Mouse (Mus musculus) urinary bladder, adult 2 months (tissue): ENCODE data around the gene Mtnr1b. TPM values are rescaled to one million over a fixed set of nuclear protein-coding genes. Genes with fewer than 3 reads are reported as not detected.
"Not testable (repeated sequence)": the region's sequence is repeated elsewhere in the genome, so short reads cannot be mapped to it uniquely, and the experiment has no call there.

ENCODE experiments used
- DNase-seq: peaks from one replicate; pipeline ENCODE4 v3.0.0; 2022; ENCODE audit warnings: low spot score
- polyA plus RNA-seq: library from polyadenylated mRNA; depleted of rRNA; stranded (reverse); fragments of >200 nt; gene quantifications from 2 replicates; pipeline ENCODE4 v1.2.3, GENCODE M21; 2012; rRNA removed

The Mtnr1b gene
- not detected in 2 replicates for polyA plus RNA-seq

DNA sequence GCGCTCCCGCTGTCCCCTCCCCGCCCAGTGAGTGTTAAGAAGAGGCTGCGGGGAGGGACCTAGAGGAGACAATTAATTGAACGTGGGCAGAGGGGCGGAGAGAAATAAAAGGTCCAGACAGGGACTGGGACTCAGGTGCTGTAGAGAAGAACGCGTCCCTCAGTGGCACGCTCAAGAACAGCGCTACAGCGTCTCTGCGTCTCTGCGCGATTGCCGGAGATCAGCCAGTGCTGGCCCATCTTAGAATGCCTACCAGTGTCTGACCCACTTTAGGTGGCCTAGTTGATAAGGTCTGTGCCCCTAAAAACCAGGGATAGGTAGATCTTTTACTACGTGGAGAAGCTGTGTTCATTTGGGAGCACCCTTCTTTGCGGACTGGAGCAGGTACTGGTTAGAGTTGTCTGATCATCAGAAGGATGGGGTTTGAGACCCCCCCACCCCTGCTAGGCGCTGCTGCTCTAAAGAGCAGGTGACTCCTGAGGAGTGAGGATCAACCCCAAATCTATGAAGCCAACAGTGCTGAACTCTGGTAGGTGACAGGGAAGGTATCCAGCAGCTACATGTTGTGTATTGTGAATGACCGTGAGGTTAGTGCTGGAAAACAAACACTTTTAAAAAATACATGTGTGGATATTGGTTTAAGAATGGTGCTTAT, at the start of gene Mtnr1b:
Mtnr1b (minus strand) TSS at position 51 of the 655 bp plus-strand sequence.
- no peak for DNase-seq

DNA sequence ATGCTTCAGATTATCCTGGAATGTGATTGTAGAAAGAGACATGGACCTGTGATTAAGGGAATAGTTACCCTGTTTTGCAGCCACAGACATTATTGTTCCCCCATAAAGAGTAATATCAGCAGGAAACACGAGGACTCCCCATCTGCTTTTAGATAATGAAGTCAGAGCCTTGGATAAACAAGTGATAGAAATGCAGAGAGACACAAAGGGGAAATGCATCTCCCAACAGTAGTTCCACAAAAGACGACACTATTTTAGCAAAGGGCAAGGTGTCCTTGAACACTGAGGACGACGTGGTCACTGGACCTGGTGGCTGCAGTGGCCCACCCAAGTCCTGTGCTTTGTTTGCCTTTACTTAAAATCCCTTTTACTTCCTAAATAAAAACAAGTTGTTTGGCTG, 45.9 kb upstream of the Mtnr1b start:
- no peak for DNase-seq

DNA sequence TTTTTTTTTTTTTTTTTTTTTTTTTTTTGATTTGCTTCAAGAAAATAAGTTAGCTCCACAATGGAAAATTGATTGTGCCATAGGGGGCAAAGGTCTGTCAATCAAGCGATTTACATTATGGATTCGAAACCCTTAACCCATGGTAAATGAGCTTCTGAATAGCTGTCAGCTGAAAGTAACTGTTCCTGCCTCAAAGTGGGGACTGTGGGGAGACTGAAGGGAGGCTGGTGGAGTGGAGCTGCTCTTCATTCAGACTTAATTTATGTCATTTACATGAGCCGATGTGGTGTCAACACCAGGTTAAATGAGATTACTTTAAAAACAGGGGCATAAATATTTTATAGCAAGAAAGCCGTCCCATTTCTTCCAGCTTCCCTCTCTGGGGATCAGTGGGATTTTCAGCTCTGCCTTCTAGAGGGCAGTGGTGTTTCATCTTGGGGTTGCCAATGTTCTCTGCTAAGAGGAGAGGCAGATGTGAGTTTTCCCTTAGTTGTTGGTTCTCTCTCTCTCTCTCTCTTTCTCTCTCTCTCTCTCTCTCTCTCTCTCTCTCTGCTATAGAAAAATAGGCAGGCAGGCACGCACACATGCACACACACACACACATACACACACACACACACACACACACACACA, 45.1 kb upstream of the Mtnr1b start:
- DNase-seq = no peak

DNA sequence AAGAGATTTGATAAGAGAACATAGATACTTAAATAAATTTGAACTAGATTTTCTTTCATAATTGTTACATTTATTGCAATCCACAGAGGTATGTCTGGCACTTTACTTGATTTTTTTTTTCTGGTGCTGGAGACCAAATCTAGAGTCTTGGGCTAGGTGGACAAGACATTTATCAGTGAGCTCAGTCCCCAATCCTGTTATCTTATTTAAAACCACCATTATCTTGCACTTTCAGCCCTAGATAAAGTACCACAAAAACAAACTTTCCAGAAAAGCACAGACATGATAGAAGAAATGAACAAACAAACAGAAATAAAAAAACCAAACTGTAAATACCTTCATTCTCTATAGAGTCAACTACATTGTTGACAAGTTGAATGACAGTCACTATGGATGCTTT, 42.2 kb upstream of the Mtnr1b start:
- no peak for DNase-seq

DNA sequence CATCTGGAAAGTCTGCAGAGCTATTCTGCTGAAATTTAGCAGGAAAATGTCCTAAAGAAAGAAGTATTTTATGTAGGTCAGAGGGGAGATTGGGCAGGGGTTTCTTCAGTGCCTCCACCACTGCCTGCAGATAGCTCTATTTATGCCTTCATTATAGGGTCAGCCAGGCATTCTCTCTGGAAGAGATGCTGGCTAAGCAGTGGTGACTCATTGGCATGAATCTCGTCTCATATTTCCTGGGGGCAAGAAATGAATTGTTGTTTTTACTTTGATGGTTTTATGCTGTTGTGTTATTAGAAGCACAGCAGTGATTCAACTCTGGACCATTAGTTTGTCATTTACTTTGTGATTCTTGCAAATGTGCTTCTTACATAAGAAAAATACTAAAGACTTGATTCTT, 38.4 kb upstream of the Mtnr1b start:
- DNase-seq = no peak

DNA sequence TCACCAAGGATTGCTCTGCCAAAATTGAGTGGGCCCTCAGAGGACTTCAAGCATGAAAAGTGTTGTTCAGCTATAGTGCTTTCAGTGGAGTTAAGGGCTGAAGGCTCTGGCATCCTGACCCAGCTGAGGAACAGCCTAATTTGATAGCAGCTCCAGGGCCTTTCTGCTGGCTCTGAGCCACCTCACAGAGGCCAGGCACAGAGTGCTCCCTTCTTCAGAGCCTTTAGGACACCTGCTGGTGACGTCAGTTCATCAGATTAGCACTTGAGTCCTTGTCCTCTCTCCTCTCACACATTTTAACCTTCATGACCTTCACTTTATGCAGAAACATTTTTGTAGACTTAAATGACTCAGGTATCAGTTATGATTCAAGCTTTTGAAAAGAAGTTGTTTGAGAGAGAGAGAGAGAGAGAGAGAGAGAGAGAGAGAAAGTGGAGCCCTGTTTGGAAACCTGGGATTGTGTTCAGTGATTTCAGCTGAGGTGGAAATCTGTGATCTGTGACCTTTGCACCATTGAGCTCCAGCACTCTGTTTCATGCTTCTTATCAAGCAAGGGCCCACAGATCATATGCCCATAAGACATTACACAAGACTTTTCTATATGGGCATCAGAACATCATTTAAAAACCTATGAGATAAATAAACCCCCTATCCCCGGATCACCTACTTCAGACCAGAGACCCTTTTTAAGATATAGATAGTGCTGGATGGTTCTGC, 35.2 kb upstream of the Mtnr1b start:
- DNase-seq = no peak

DNA sequence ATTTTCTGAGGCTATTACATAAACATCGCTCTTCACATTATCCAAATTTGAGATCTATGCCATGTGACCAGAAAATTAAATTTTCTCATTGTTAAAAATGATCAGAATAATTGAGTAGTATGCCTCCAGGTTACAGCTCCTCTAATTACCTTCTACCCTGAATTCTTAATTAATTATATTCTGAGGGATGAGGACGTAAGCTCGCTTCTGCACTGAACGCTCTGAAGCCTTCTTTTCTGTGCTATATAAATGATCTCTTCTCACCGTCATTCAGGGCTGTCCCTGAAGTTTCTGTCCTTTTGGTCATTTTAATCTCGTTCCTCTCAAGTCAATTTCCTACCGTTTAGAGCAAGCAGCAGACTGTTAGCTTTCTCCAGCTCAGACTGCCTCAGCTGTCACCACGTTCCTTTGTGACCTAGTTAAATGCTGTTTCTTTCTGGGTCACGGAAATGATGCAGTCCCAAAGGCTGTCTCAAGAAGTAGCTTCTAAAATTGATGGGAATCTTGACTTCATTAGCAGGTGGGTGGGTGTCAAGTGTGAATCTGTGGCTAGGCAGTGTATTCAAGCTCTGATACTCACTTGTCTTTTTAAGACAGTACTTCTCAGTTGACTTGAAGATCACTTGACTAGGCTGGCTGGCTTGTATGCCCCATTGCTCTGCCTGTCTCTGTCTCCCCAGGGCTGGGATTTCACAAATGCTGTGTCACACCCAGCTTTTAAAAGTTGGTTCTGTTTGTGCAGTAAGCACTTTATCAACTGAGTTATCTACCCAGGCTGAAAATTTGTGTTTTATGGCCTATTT, 29.8 kb upstream of the Mtnr1b start:
- no peak for DNase-seq

DNA sequence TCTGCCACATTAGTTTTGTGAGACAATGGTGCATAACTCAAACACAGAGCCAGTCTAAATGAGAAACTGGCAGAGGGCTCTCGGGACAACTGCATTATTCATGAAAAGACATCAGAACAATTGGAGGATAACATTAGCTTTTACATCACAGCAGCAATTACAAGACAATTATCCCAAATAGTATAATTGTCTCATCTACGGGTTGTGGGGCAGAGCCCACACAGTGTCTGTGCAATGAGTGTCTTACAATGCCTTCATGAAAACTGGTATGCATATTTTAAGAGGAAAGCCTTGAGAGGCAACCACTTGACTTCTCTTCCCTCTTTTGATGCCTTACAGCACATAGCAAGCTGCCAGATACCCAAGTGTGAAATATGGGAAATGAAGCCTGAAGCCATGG, 23.8 kb upstream of the Mtnr1b start:
- no peak for DNase-seq

DNA sequence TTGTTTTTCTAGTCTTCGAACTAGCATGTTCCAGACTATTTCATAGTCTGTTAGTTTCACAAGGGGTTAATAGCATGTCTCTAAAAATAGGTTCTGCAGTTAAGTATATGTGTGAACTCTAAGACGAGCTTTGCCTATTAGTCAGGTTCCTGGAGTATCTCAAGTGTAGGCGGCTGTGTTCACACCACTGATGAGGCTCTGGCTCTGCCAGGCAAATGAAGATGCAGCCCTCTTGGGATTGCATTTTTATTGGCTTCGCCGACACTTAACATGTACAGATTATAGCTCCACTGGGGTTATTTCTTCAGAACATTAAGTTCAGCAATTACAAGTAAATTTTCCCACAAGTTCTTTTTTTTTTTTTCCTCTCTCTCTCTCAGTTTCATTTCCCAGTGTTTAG, 12.4 kb upstream of the Mtnr1b start:
- DNase-seq = no peak

DNA sequence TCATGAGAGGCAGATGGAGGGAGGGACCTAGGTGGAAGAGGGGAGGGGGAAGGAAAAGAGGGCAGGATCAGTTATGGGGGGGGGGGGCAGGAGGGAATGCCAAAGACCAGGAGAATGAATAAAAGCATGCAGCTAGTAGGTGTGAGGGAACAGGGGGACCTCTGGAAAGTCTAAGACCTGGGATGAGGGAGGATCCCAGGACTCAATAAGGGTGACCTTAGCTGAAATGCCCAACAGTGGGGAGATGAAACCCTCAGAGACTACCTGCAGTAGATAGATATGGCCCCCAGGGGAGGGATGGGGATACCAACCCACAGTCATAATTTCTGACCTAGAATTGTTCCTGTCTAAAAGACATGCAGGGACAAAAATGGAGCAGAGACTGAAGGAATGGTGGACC, 6.4 kb upstream of the Mtnr1b start:
- no peak for DNase-seq

DNA sequence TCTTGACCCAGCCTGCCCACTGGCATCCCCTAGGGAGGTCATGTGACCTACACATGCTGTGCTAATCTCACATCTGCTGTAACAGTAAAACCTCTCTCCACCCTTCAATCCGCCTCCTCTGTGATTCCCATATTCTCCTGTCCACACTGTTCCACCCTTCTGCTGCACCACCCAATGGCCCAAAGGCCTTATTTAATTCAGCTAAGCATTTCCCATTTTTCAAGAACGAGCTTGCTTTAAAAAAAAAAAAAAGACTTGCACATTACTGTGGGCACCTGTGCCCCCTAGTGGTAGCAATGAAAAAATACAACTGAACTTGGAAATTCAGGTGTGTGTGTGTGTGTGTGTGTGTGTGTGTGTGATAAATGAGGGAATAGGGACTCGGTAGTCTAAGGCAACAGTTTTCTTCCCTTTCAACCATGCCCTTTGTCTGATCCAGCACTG, 5.8 kb upstream of the Mtnr1b start:
- no peak for DNase-seq

DNA sequence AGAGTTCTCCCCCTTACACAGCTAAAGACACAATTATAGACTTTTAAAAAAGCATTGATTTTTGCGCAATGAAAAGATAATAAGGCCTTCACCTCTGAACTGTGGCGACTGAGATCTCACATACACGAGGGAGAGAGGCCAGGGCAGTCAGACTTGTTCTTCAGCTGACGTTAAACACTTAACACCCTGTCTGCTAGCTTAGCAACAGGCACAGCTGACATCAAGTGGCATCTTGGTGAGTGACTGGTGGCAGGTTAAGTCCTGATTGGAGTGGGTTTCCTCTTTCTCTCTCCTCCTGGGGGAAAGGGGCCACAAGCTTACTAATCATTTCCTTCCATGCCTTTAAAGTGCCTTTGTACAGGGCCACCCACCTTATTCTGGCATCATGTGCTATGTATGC, 4.3 kb downstream of the Mtnr1b start:
- no peak for DNase-seq

DNA sequence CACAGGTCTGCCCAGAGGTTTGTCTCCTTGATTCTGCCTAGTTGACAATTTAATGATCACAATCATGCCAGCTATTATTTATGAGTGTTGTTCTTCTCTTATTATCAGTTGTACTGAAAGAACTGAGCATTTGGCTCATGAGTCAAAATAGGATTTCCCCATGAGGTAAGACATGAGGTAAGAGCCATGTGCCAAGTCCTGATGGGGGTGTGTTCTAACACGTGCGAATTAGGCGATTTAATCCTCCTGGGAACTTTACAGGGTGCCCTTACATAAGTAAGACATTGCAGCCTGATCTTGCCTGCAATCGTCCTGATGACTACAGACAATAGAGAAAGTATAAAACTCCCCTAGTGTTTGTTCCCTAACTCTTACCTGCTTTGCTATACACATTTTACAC, 4.9 kb downstream of the Mtnr1b start:
- DNase-seq = no peak

DNA sequence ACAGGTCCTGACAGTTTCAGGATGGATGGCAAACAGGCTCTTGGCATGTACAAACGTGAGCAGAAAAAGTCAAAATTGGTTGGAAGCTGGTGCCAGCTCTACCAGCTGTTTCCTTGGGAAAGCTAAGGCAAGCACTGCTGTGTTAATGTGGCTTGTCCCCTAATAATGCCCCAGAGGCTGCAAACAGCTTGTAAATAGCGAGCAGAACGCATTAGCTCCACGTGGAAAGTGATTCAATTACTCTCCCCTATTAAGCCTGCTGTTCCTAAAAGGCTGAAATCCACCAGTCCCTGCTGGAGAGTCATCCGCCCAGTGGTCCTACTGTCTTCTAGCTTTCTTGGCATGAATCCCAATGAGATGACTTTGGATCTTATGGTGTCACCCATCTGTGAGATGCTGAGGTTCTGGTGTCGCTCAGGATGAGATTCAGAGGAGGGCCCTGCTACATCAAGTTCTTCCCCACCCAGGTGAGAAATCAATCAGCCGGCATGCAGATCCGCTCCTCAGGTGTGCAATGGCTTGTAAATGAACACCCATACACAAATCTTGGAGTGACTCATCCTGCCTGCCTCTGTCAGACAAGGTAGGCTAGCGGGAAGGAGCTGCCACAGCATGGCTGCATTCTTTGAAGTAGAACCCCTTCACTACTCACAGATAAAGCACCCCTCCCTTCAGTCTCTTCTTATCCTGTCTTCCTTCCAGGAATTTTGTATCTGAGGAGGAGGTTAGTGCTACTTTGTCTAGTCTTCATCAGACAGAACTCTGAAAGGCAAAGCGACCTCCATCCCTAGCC, 7.9 kb downstream of the Mtnr1b start:
- no peak for DNase-seq

DNA sequence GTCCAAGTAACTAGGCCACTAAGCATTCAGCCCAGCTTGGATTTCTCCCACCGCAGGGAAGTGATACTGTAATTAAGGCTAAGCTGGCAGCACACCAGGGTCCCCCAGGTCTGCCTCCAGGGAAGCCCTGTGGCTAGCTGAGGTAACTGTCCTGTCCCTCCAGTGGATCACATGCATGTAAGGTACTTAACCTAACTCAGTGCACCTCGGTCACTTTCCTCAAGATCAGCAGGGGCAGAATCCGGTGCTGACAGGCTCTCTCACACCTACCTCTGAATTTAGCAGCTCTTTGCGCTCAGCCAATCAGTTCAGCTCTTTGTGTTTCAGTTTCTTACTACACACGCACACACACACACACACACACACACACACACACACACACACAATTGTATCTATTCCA, 13.0 kb downstream of the Mtnr1b start:
- no peak for DNase-seq

DNA sequence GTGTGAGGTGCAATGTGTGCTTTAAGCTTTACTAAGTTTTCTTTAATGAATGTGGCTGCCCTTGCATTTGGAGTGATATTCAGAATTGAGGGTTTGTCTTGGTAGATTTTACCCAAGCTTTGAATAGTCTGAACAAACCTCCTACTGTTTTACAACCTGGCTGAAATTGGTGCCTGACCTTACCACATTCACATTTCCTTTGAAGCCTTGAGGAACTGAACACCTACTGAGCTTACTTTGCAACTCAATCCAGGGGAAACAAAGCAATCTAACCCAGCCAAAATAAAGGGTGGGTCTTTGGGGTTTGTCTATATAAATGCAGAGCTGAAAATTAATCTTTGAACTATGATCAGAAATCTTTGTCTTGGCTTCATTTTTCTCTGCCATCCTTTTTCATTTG, 23.6 kb downstream of the Mtnr1b start:
- DNase-seq = no peak

DNA sequence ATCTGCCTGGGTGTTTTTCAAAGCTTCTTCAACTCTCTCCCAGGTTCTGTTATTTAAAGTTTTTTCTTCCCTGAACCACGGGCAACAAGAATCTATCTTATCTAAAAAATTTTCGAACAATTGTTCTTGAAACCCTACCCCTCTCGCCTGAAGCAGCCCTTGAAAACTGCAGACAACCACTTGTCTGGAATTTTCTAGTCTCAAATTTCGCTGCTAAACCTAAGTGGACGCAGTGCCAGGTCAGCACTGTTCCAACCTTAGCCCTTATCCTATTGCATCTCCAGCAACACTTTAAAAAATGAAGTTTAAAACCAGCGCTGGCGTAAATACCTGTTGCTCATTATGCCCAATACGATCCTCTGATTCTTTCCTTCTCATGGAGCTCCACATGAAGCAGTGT, 29.0 kb downstream of the Mtnr1b start:
- DNase-seq = no peak

DNA sequence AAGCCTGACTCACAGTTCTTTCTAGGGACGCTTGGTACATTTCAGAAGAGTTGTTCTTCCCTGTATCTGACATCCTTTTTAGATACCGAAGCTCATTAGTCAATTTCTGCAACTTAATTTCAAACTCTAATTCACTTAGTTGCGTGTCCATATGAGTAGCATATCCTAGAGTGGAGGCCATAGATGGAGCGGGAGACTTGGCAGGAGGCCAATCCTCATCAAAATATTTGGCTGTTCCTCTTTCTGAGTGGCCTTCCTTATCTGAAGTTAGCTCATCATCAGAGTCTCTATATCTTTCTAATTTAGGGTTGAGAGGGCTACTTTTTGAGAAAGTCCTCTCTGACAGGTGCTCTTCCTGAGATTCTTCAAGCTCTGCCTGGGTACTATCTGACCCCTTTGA, 29.4 kb downstream of the Mtnr1b start:
- DNase-seq = not testable (repeated sequence)

DNA sequence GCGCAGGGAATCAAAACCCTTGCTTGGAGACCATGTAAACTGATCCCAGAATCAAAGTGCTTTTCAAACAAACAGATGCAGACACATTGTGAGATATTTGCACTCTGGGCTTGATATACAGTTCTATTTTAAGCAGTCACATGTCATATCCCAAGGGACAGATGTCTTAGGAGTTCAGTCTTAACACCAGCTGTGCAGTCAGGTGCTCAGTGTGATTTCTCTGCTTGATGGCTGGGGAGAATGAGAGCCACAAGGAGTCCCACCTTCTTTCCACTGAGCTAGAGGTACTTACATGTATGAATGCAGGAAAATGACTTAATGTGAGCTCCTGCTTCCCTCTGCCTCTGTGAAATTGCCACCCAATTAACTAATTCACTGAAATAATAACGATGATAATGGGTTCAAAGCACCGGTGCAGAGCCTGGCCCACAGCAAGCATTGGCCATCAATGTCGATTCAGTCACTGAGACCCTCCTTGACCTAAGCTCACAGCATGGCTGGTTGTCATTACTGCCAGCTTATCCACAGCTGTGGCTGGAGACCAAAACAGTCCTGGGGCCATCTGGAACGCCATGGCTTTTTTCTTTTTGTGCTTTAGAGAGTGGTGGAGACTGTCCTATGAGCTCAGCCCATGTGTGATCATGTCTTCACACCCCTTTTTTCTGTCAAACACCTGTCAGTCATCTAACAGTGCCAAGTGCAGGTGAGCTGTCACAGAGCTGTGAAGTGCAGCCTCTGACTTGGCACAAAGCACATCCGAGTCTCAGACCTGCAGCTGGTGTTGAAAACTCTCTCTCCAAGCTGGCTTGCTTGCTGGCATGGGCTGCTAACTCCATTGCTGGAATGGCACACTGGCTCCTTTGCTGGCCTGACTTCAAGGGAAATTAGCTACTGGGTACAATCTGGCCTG, 61.1 kb downstream of the Mtnr1b start:
- no peak for DNase-seq

DNA sequence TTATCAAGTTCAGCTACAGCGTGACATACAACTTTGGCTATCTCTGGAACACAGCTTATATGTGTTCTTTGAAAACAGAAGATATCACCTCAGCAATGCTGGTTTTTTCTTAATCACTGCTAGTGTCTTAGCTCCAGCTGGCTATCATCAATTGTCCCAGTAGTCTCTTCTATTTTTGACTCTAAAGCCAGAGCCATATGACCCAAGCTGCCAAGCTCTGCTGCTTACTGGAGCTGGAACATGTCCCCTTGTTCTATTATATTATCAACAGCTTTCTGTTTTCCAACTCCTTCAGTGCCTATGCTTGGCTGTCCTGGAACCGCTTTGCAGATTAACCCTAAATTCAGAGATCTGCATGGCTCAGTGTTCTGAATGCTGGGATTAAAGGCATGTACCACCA, 70.1 kb downstream of the Mtnr1b start:
- no peak for DNase-seq
